Mouse (Mus musculus) cerebellum, adult (tissue): ENCODE measurements around the gene Lhfp.
A peak's percentile ranks its signal among the peaks of the same experiment; 100 is the strongest.

ENCODE experiments used
- ATAC-seq: cut with Nextera tagmentation; 2 replicates; pipeline ENCODE4 v1.9.2; 2017; ENCODE audit warnings: mild to moderate bottlenecking, moderate library complexity, mixed read lengths; ENCODE audit not compliant: insufficient number of reproducible peaks, low FRiP score, low TSS enrichment

The Lhfp gene

DNA sequence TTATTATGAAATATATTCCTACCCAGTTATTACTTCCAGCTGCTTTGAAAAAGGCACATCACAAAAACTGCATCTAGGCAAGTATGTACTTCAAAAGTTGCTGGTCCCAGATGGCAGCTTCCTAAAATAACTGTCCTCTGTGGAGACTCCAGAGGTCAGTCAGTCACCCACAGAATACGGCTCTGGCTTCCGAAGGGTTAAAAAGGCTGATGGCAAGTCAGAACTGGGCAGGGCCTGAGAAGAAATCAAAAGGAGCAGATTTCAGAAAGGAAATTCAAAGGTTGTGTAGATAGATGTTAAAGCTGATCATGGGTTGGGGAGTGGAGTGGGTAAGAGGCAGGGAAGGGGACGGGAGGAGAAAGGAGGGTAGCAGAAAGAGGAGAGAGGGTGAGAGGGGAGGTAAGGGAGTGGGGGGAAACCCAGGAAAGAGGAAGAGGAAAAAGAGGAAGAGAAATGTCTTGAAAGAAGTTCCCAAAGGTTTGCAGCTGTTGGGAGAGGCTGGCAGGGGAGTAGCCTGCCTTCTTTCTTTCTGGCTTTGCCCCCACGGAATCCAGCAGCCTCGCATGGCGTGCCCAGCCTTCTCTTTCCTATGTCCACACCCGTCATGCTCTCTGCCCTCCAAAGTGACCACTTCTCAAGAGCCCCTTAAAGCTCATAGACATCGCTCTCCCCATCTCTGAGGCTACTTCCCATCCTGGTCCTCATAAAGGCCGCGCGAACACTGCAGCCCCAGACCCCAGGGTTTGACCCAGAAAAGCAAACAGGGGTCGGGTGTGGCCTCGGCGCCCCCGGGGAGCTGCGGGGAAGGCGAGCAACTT lies 526 bp upstream of the Lhfp start:
- ATAC-seq, result peak; percentile 12

DNA sequence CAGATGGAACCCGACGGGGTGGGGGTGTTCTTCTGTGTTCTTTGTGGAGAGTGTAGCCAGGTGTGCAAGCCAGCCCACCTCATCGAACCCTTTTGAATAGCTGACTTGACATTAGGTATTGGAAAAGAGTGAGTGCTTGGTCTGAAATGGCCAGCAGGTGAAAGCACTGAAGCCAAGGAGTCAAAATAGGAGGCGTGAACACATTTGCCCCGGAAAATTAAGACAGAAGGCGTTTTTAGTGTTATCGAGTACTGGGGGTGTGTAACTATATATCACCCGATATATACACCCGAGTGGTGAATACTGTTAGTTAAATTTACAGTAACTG lies 876 bp downstream of the Lhfp start:
- ATAC-seq, result no peak

DNA sequence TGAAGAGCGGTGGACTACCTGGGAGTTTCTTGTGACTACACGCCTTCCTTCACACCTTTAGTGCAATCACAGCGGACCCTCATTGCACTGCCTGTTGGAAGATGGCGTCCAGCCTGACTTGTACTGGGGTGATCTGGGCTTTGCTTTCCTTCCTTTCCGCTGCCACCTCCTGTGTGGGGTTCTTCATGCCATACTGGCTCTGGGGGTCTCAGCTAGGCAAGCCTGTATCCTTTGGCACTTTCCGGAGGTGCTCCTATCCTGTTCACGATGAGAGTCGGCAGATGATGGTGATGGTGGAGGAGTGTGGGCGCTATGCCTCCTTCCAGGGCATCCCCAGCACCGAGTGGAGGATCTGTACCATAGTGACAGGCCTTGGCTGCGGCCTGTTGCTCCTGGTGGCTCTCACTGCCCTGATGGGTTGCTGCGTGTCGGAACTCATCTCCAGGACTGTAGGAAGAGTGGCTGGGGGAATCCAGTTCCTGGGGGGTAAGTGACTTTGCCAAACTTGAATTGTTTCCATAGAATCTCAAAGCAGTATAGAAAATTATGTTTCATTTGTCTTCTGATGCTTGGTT lies 2.0 kb downstream of the Lhfp start:
- ATAC-seq, result no peak

- no peak for ATAC-seq
These were observed 2.9 kb downstream of the Lhfp start for GRCm38 (mm10) chr3:53044238-53044637.

DNA sequence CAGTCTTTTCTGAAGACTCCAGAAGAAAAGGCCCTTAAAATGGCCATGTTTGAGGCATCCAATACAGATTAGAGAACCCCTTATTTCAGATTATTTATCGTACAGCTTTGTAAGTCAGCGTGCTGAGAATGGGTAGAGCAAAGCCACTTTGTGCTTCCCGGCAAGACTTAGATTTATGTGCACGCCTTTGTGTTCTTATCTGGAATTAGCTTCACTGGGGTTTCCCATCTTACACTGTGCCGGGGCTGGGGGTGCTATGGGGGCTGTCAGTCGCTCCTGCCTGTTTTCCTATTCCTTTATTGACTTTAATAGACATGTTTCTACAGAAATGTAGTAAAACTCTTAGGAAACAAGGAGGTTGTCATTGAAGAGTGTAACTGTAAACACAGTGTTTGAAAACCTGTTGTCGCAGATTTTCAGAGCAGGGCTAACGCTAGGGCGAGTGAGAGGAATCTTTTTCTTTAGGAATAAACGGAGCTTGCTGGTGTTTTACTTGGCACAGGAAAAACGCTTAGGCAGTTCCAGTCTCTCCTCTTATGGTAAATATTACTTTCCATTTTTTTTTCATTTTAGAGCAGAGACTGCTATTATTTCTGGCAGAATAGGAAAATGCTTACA lies 3.5 kb downstream of the Lhfp start:
- no peak for ATAC-seq

GRCm38 (mm10) chr3:53045697-53046096 lies 4.4 kb downstream of the Lhfp start:
- ATAC-seq, result no peak

GRCm38 (mm10) chr3:53046371-53046770 lies 5.0 kb downstream of the Lhfp start:
- peak; percentile 85 for ATAC-seq

DNA sequence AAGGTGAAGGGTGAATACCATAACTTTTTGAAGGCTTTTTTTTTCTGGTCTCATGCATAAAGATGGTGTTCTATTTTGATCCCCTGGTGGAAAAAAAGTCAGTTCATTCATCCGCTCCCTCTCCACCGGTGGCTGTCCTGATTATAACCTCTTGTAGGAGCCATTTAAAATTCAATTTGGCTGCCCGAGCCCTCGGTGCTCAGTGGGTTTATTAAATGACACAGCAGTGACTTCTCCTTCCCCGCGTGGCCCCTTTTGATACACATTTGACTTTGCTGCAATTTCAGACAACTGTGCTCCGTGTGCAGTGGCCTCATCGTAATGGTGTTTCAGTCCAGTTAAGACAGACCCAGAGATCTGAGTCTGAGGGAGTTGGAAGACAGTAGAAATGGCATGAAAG lies 11.1 kb downstream of the Lhfp start:
- ATAC-seq, result no peak

DNA sequence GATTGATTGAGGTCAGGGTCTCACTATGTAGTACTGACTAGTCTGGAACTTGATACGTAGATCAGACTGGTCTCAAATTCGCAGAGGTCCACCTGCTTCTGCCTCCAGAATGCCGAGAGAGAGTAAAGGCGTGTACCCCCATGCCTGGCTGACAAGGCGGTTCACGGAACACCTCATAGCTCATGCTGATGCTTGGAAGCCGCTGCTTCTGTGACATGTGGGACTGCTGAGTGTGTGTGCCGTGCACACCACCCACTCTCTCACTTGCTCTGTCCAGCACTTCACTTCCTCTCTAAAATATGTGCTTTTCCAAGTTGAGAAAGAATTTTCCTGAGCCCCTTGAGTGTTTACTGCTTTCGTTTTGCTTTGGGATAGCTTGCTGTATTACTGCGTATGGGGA lies 15.1 kb downstream of the Lhfp start:
- ATAC-seq, result no peak

GRCm38 (mm10) chr3:53059959-53060358 lies 18.6 kb downstream of the Lhfp start:
- no peak for ATAC-seq

DNA sequence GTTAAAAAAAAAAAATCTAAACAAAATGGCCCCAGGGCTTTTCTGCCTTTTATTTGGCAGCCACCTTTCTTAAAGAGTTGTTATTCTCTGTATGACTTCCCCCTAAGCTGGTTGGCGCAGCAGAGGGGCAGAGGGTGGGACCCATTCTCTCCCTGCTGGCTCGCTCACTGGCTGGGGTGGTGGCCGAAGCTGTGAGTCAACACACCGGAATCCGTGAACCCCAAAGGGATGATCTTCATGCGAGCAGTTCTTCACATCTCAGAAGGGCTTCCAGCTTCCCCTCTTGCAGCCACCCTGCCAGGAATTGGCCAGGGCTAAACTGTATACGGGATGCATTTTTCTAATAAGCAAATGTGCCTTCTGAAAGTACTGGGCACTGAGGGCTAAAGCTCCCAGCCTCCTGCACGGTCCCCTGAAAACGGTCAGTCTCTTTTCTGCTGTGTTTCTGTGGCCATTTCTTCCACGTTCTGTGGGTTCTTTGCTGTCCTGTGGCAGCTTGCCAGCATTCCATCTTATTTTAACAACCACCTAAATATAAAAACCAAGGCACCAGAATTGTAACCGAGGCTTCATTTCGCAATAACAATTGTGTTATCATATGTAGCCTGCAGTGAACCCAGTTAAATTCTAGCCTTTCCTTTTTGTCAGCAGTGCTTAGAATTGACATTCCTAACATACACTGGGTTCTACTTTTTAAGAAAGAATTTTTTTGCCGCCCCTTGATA lies 22.3 kb downstream of the Lhfp start:
- no peak for ATAC-seq

GRCm38 (mm10) chr3:53065267-53066094 lies 24.2 kb downstream of the Lhfp start:
- no peak for ATAC-seq

- no peak for ATAC-seq
These were observed 24.7 kb downstream of the Lhfp start for GRCm38 (mm10) chr3:53066095-53066372.

GRCm38 (mm10) chr3:53068399-53068798 lies 27.1 kb downstream of the Lhfp start:
- no peak for ATAC-seq

DNA sequence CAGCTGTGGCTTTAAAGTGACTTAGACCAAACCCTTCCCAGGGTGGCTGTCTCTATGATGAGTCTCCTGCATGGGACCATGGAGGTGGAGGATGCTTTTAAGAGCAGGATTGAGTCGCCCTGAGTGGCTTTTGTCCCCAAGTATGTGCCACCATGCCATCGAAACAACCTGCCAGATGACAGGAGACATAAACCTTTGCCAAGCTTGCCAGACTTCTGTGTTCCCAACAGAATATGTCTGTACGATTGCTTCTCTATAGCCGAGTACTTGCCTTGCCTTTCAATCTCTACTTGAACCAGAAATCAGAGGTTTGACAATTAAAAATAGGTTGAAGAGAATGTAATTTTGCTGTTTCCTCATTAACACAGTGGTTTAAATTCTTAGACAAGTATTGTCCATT lies 32.9 kb downstream of the Lhfp start:
- no peak for ATAC-seq

DNA sequence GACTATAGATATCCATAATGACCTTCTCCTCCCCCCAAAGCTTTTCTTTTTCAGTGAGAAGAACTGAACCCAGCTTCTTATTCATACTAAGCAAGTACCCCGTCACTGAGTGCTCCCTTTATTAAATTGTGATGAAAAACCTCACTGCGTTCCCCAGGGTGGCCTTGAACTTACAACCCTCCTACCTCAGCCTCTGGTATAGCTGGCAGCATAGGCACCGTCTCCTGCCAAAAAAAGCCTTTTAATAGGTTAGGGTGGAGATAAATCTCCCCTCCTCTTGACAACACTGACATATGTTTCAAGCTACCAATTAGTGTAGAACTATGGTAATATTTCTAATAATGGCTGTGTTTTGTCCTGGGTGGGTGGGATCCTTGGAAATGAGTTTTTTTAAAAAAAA lies 33.4 kb downstream of the Lhfp start:
- no peak for ATAC-seq

DNA sequence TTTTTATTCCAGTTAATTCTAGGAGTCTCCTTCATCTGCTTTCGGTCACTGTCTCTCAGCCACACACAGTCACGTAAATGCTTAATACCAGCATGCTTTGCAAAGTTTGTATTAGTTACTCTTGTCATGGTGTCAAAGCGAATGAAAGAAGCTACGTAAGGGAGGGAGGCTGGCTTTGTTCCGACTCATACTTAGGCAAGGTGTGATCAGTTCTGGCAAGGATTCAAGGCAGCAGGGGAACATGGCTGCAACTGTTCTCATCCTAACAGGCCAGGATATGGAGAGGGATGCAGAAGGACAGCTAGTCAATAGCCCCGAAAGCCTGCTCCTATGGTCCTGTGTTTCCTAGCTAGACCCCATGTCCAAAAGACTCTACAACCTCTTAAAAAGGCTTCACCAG lies 39.0 kb downstream of the Lhfp start:
- no peak for ATAC-seq

GRCm38 (mm10) chr3:53080710-53081109 lies 39.4 kb downstream of the Lhfp start:
- no peak for ATAC-seq

DNA sequence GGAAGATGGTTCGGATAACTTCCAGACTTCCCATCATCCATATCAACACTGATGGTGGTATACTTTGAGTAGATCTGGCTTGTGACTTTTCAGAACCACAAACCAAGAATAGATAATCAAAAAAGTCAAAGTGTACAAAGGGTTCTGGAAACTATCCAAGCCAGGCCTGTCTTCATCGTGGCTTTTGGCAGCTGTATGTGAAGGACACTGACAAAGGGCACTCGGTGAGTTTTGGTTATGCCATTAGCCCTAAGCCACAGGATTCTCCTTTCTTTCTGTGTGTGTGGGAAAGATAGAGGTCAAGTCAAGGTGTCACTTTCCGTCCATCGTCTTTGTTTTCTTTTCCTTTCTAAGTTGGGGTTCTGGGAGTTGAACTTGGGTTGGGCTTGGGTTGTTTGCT lies 42.4 kb downstream of the Lhfp start:
- ATAC-seq, result no peak

DNA sequence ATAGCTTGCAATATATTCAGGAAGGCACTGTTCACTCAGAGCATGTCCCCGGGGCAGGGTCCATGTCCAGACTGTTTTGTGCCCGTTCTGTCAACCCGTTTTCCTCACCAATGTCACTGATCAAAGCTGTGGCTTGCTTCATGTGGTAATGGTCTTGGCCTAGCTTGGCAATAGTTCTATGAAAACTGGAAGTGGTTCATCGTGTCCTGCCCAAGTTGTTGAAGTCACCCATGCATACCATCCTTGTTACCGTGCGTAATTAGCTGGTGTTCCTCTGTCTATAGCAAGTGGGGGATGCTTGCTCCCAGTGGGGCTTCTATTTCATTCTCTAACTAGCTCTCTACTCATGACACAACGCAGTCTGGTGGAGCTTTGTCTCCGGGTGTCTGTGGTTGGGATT lies 43.5 kb downstream of the Lhfp start:
- no peak for ATAC-seq
